Comparison of ENCODE assay signal across 10 mouse cellular contexts in the genomic region with DNA sequence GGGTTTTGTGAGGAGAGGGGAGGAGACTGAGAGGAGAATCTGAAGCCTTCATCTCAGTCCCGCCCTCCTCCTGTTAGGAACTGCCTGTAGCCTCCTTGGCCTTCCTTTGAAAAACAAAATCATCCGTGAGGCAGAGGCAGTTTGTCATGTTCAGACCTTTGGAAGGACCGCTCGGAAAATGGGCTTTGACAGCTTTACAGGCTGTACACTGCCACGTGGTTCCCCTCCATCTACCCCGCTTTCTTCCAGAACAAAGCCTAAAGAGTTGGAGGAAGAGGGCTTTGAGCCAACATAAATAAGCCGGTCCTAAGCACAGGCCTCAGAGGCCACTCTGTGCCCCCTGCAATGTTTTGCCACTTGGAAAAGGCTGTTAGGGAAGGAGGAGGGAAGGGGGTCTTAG. TPM values are rescaled to one million over a fixed set of nuclear protein-coding genes. Genes with fewer than 3 reads are reported as not detected.
DNase-seq lines count a peak whose midpoint lies in the region; ATAC-seq and TF ChIP-seq lines count a peak whose summit lies in the region.
"Had no signal": no experiment of that assay in that cellular context is flagged by ENCODE, and none has a peak within 500 bp of the region (broad histone marks: within the 10 kb centered on the region; RNA-seq: fewer than 3 reads in every experiment).

No protein-coding gene starts in this region.

- H3K27me3 ChIP-seq in heart, postnatal 0 days (ENCODE audit: control insufficient read depth, insufficient read depth, low read length) = no peaks in the 10 kb centered on the region
- H3K27me3 ChIP-seq in liver, postnatal 0 days (ENCODE audit: insufficient read depth, low read length) = no peaks in the 10 kb centered on the region

- WGBS in heart, postnatal 0 days = 46% methylated on average over 7 of the region's 7 CpGs
- WGBS in liver, postnatal 0 days (ENCODE audit: insufficient replicate concordance) = 63% methylated on average over 7 of the region's 7 CpGs

- DNase-seq in adrenal gland, postnatal 10 days = peak; percentile 16
- DNase-seq in adrenal gland, adult 8-10 months = no peak
- DNase-seq in brain, embryonic 14.5 days (ENCODE audit: low read depth) = peak; percentile 89
- DNase-seq in heart, postnatal 0 days (ENCODE audit: low spot score) = peak; percentile 36
- DNase-seq in mesoderm, embryonic 11.5 days (ENCODE audit: low read depth, low spot score) = peak; percentile 86
- DNase-seq in layer of hippocampus, postnatal 36 days = no peak
- no peak for DNase-seq in liver, postnatal 0 days

- H3K4me1 ChIP-seq in heart, postnatal 0 days (ENCODE audit: control insufficient read depth, insufficient read depth) = no peaks in the 10 kb centered on the region
- H3K4me1 ChIP-seq in liver, postnatal 0 days (ENCODE audit: insufficient read depth) = no peaks in the 10 kb centered on the region

- TF ChIP-seq CTCF in brain, embryonic 14.5 days (IDR thresholded peaks at IDR 0.05; ENCODE audit: borderline replicate concordance, extremely low read depth, insufficient read depth, insufficient read length) = no peak
- TF ChIP-seq CTCF in heart, postnatal 0 days (IDR thresholded peaks at IDR 0.05; ENCODE audit: low read depth) = no peak
- TF ChIP-seq CTCF in liver, postnatal 0 days (IDR thresholded peaks at IDR 0.05; ENCODE audit: low read depth) = no peak

- H3K9me3 ChIP-seq in heart, postnatal 0 days (replicated peaks; ENCODE audit: control insufficient read depth, low read length) = no peaks in the 10 kb centered on the region
- H3K9me3 ChIP-seq in liver, postnatal 0 days (ENCODE audit: low read length) = no peaks in the 10 kb centered on the region

- no peak overlapping the region for H3K4me2 ChIP-seq in heart, postnatal 0 days (ENCODE audit: low read depth, low read length)
- H3K4me2 ChIP-seq in liver, postnatal 0 days (ENCODE audit: low read depth, low read length) = no peak overlapping the region

- no peaks in the 10 kb centered on the region for H3K36me3 ChIP-seq in heart, postnatal 0 days (replicated peaks; ENCODE audit: control insufficient read depth, insufficient read depth, low read length)
- H3K36me3 ChIP-seq in liver, postnatal 0 days (replicated peaks; ENCODE audit: insufficient read depth, low read length) = no peaks in the 10 kb centered on the region

- no peak overlapping the region for H3K9ac ChIP-seq in heart, postnatal 0 days (replicated peaks; ENCODE audit: low read depth, low read length)
- no peak overlapping the region for H3K9ac ChIP-seq in liver, postnatal 0 days (replicated peaks)

- no peak for ATAC-seq in heart, postnatal 0 days (ENCODE audit: insufficient read depth, low read depth)
- ATAC-seq in erythroblast, adult 5-6 weeks (replicated peaks; ENCODE audit: low FRiP score, poor library complexity, severe bottlenecking) = no peak
- no peak for ATAC-seq in liver, postnatal 0 days

- no peak for TF ChIP-seq EP300 in heart, postnatal 0 days (IDR thresholded peaks at IDR 0.05; ENCODE audit: low read depth)
- TF ChIP-seq EP300 in liver, postnatal 0 days (IDR thresholded peaks at IDR 0.05; ENCODE audit: low read depth) = no peak

- no peak for TF ChIP-seq POLR2A in brain, embryonic 14.5 days (IDR thresholded peaks at IDR 0.05; ENCODE audit: borderline replicate concordance, extremely low read depth, insufficient read depth, insufficient read length, poor library complexity, severe bottlenecking)

- H3K27ac ChIP-seq in heart, postnatal 0 days (ENCODE audit: low read depth) = no peak overlapping the region
- no peak overlapping the region for H3K27ac ChIP-seq in liver, postnatal 0 days (ENCODE audit: low read depth)

- H3K4me3 ChIP-seq in heart, postnatal 0 days (ENCODE audit: low read depth, low read length) = no peak overlapping the region
- no peak overlapping the region for H3K4me3 ChIP-seq in liver, postnatal 0 days (ENCODE audit: low read depth, low read length)

RNA-seq across cellular contexts. Expression of a gene that starts 19.9 kb away (rescaled TPM):
- not detected for total RNA-seq in adrenal gland, postnatal 10 days (2021)
- not detected for total RNA-seq in adrenal gland, adult 8-10 months (2022)
- polyA plus RNA-seq in brain, embryonic 14.5 days (2012; rRNA removed) = not detected in 2 replicates
- not detected in 2 replicates for total RNA-seq in heart, postnatal 0 days (2014; rRNA removed; ENCODE audit: low replicate concordance)
- polyA plus RNA-seq in heart, postnatal 0 days (2015; fragmentation: Nextera tagmentation; extraction: Ambion mirVana) = not detected in 2 replicates
- not detected for total RNA-seq in layer of hippocampus, postnatal 36 days (2021)
- not detected in 2 replicates for total RNA-seq in erythroblast, adult 5-6 weeks (2015; ENCODE audit: low replicate concordance)
- not detected in 2 replicates for total RNA-seq in erythroblast, adult 5-6 weeks (2017; ENCODE audit: low replicate concordance)
- not detected in 2 replicates for polyA plus RNA-seq in liver, postnatal 0 days (2015; fragmentation: Nextera tagmentation; extraction: Ambion mirVana)
- total RNA-seq: common myeloid progenitor, adult 5-6 weeks had no signal
- polyA plus RNA-seq: stomach, embryonic 14.5 days had no signal

Comparison
In these comparisons a context has a peak if more than half of its experiments do, and no peak if none do; other contexts are left out.
1. DNase-seq: peak in adrenal gland, postnatal 10 days (single experiment), brain, embryonic 14.5 days (single experiment), heart, postnatal 0 days (single experiment) and mesoderm, embryonic 11.5 days (single experiment); none in adrenal gland, adult 8-10 months (single experiment), layer of hippocampus, postnatal 36 days (0 of 2) and liver, postnatal 0 days (single experiment).